Mouse (Mus musculus) kidney, postnatal 10 days (tissue): ENCODE measurements around the gene Gzmb.
"Not testable (repeated sequence)": the region's sequence is repeated elsewhere in the genome, so short reads cannot be mapped to it uniquely, and the experiment has no call there.

Source experiments
- DNase-seq: peaks from one replicate; pipeline ENCODE4 v3.0.0; 2021; ENCODE audit warnings: mixed read lengths

Gzmb gene

GRCm38 (mm10) chr14:56262153-56262552 lies at the start of gene Gzmb:
Gene Gzmb (minus strand): TSS chr14:56262260.
- no peak for DNase-seq

- not testable (repeated sequence) for DNase-seq
Observed at GRCm38 (mm10) chr14:56311801-56312200, 49.7 kb upstream of the Gzmb start.

DNA sequence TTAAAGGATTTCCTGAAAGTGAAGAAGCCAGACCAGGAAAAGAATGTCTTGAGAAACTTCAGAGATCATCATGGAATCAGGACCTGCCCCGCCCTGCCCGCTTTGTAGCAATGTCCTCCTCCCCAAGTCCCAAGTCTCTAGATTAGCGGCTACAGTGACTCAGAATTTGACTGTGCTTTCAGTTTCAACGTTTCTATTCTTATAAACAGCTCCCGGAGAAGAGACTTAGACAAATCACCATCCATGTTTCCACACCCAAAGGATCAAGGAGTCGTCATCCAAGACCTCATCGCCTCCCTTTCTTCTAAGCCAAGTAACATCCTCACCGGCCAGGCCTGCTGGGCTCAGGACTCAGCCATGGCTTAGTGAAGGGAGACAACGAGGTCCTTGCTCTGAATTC lies 48.2 kb upstream of the Gzmb start:
- DNase-seq = no peak

- peak; percentile 23 for DNase-seq
Observed at GRCm38 (mm10) chr14:56304149-56304548, 42.1 kb upstream of the Gzmb start.

DNA sequence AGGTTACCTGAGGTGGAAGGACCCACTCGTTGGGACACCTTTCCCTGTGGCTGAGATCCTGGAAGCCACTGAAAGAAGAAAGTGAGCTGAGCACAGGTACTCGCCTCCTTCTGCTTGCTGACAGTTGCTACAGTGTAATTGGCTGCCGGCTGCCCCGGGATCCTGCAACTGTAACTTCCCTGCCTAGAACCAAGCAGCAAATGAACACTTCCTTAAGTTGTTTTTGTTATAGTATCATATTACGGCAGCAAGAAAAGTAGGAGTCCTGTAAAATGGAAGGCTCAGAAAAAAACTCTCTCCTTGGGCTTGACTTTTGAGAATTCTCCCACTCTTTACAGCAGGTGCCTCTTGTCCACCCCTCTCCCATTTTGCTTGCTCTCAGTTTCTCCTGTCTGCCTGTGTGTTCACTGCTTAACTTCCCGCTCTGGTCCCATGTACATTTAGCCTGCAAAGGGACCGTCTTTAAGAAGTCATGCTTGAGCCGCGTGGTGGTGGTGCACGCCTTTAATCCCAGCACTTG lies 41.5 kb upstream of the Gzmb start:
- no peak for DNase-seq

GRCm38 (mm10) chr14:56302091-56302490 lies 40.0 kb upstream of the Gzmb start:
- no peak for DNase-seq

GRCm38 (mm10) chr14:56296786-56297185 lies 34.7 kb upstream of the Gzmb start:
- no peak for DNase-seq

GRCm38 (mm10) chr14:56296106-56296505 lies 34.0 kb upstream of the Gzmb start:
- no peak for DNase-seq

DNA sequence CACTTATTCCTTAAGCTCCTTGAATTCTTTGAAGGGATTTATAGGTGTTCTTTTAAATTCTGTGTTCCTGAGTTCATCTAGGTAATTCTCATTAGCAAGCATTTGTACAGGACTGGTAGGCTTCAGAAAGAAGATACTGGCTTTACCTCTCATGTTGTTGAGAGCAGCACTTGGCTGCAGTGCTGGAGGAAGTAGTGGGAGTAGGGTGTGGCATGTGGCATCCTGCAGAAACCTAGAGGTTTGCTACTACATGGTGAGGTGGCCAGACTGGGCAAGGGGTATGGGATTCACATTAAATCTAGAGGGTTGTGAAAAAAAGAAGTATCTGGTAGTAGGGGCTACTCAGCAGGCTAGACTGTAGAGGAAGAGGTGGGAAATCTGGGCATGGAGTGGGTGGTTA lies 31.1 kb upstream of the Gzmb start:
- DNase-seq = no peak

GRCm38 (mm10) chr14:56288651-56289050 lies 26.6 kb upstream of the Gzmb start:
- DNase-seq = no peak

DNA sequence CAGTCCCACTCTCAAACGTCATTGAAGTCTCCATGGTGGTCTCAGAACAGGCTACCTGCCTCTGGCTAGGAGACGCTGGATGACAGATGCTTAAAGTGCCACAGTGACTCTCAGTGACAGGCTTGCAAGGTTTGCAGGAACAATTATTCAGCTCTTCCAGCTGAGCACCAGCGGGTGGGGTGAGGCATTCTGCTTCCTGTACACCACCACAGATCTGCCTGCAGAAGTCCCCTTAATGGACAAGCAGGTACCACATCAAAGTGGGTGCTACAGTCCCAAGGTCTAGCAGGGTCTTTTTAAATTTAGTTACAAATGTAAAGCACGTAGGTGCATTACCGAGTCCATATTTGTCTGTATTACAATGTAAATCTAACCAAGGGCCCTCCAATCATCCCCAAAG lies 25.7 kb upstream of the Gzmb start:
- DNase-seq = no peak

GRCm38 (mm10) chr14:56284356-56285325 lies 22.6 kb upstream of the Gzmb start:
- no peak for DNase-seq

GRCm38 (mm10) chr14:56283816-56284215 lies 21.8 kb upstream of the Gzmb start:
- DNase-seq = no peak

- no peak for DNase-seq
Observed at GRCm38 (mm10) chr14:56281090-56281489, 19.0 kb upstream of the Gzmb start.

DNA sequence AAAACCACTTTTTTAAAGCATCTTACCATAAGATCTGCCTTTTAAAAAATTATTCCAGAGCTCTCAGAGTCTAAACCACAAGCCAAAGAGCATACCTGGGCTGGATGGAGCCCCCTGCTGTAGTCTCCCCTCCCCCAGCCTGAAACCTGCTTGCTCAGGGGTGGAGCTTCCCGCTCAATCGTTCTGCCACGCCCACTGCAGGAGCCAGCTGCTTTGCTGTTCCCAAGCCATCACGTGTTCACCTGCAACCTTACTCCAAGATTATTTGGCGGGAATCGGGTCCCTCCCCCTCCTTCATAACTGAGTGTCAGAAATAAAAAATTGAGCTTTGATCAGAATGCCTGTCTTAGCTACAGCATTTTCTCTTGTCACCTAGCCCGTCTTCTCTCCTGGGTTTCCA lies 16.6 kb upstream of the Gzmb start:
- DNase-seq = not testable (repeated sequence)

GRCm38 (mm10) chr14:56276096-56276495 lies 14.0 kb upstream of the Gzmb start:
- not testable (repeated sequence) for DNase-seq

- no peak for DNase-seq
Observed at GRCm38 (mm10) chr14:56266109-56266508, 4.0 kb upstream of the Gzmb start.

GRCm38 (mm10) chr14:56240409-56240808 lies 21.7 kb downstream of the Gzmb start:
- no peak for DNase-seq

GRCm38 (mm10) chr14:56234556-56234955 lies 27.5 kb downstream of the Gzmb start, which contains the start of gene Gzmc:
Gene Gzmc (minus strand): TSS chr14:56234656.
- no peak for DNase-seq

- DNase-seq = no peak
Observed at GRCm38 (mm10) chr14:56211317-56211716, 50.7 kb downstream of the Gzmb start, which contains the start of gene Gzmf. Gene Gzmf (minus strand): TSS chr14:56211417.
